8 mouse cellular contexts compared by ENCODE assay signal in the genomic region with DNA sequence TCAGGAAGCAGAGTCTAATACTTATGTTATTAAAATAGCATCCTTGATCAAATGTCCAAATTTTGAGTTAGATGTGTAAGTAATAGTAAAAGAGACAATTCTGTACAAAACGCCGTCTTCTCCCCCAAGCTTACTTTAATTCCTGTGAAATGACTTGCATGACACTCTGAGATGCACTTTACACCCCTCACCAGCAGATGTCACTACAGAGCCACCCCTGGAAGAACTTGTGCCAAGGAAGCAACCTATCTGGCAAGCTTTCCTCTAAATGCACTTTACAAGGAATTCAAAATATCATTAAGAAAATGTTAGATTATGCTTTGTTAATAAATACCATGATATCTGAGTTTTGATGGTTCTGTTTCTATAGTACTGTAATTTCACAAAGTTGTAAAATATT.
DNase-seq lines count a peak whose midpoint lies in the region; ATAC-seq and TF ChIP-seq lines count a peak whose summit lies in the region.

No protein-coding gene starts in this region.

- H3K27ac ChIP-seq in liver, postnatal 0 days (ENCODE audit: low read depth): no peak overlapping the region

- no peaks in the 10 kb centered on the region for H3K4me1 ChIP-seq in liver, postnatal 0 days (ENCODE audit: insufficient read depth)

- peak; percentile 90 for TF ChIP-seq CTCF in Patski (IDR thresholded peaks at IDR 0.05)
- TF ChIP-seq CTCF in liver, postnatal 0 days (IDR thresholded peaks at IDR 0.05; ENCODE audit: low read depth): peak; percentile 94

- no peaks in the 10 kb centered on the region for H3K9me3 ChIP-seq in liver, postnatal 0 days (ENCODE audit: low read length)

- no peaks in the 10 kb centered on the region for H3K27me3 ChIP-seq in Patski
- H3K27me3 ChIP-seq in liver, postnatal 0 days (ENCODE audit: insufficient read depth, low read length): no peaks in the 10 kb centered on the region

- no peaks in the 10 kb centered on the region for H3K36me3 ChIP-seq in liver, postnatal 0 days (replicated peaks; ENCODE audit: insufficient read depth, low read length)

- H3K4me3 ChIP-seq in liver, postnatal 0 days (ENCODE audit: low read depth, low read length): no peak overlapping the region

- DNase-seq in B cell, adult 2 months: peak; percentile 83 to 86
- peak; percentile 31 for DNase-seq in Patski (ENCODE audit: low read depth, low spot score)
- peak; percentile 85 to 86 for DNase-seq in cerebellum, postnatal 14 days
- peak; percentile 83 for DNase-seq in gastrocnemius, adult 18-20 months (ENCODE audit: low spot score)
- DNase-seq in kidney, postnatal 14 days: peak; percentile 80
- DNase-seq in liver, postnatal 0 days: peak; percentile 79
- DNase-seq in retina, embryonic 14.5 days (ENCODE audit: low spot score): peak; percentile 88
- peak; percentile 38 to 60 for DNase-seq in urinary bladder, adult 18-20 months (ENCODE audit: low spot score in 2 of 2)

- CTCF ChIA-PET in Patski (lab: Charles Lee): interaction anchor here (0.6 to 5.0 kb wide), 13 partner anchors 10 to 304 kb away, joined by 3 to 46 read pairs (median 4); no protein-coding TSS in a partner anchor

- H3K9ac ChIP-seq in liver, postnatal 0 days (replicated peaks): no peak overlapping the region

- POLR2A ChIA-PET in Patski (lab: Charles Lee): no interaction called here

- in situ Hi-C loops in Patski (cut with MboI; ENCODE audit: low pct_unique_long_range_greater_than_20kb): loop anchor here (5.0 kb wide), 1 partner anchor 244 kb away; no protein-coding TSS in a partner anchor

- WGBS in liver, postnatal 0 days (ENCODE audit: insufficient replicate concordance): 21% methylated on average over 2 of the region's 2 CpGs

- TF ChIP-seq EP300 in liver, postnatal 0 days (IDR thresholded peaks at IDR 0.05; ENCODE audit: low read depth): no peak

- H3K4me2 ChIP-seq in liver, postnatal 0 days (ENCODE audit: low read depth, low read length): no peak overlapping the region

- no peak for ATAC-seq in Patski
- no peak for ATAC-seq in liver, postnatal 0 days

Comparison
In these comparisons a context has a peak if more than half of its experiments do, and no peak if none do; other contexts are left out.
1. DNase-seq: peak in every context shown above with its lines; median percentile 88 in retina, embryonic 14.5 days; 86 in cerebellum, postnatal 14 days; 84 in B cell, adult 2 months; 83 in gastrocnemius, adult 18-20 months; 80 in kidney, postnatal 14 days; 79 in liver, postnatal 0 days; 49 in urinary bladder, adult 18-20 months; 31 in Patski.